Mouse (Mus musculus) kidney, adult 2 months (tissue): ENCODE measurements around the gene Caln1.

ENCODE experiments used
- CTCF ChIP-seq: fragments of 200-500 bp; conservative IDR thresholded peaks from 2 replicates; pipeline ENCODE4 v1.5.1; 2011; ENCODE audit warnings: low read depth, mild to moderate bottlenecking, control low read depth, low read length, moderate library complexity, mixed read lengths; ENCODE audit not compliant: insufficient read depth, insufficient read length
- POLR2A ChIP-seq: fragments of 200-500 bp; IDR thresholded peaks from one replicate; pipeline ENCODE4 v1.6.1; 2011; ENCODE audit warnings: low read depth, low read length, control low read depth

DNA sequence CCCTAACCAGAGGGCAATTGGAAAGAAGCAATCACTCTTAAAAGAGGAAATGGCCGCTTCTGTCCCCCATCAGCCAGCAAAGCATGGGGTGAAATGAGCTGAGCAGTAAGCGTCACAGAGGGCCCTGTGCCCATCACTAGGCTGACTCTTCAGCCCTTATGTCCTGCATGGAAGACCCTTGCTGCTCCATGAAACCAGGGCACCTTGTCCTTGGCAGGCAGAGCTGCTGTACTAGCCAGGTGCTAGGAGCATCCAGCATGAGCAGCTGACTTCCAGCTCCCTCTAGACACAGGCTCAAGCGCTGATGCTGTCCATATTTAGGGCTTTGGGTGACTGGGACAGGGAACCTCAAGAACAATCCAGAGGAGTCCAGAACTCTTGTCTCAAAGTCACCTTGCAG is 506.1 kb downstream of the Caln1 start:
- TF ChIP-seq POLR2A (no peak), CTCF (no peak)
